Mouse (Mus musculus) testis, adult 2 months (tissue): ENCODE measurements around the gene Rnf121. TPM values are rescaled to one million over a fixed set of nuclear protein-coding genes. Genes with fewer than 3 reads are reported as not detected.

Source experiments
- H3K27ac ChIP-seq: fragments of 200-500 bp; 2 replicates; pipeline ENCODE4 v1.5.1; 2012; ENCODE audit warnings: low read depth, low read length; ENCODE audit not compliant: control insufficient read depth, insufficient read depth
- H3K27me3 ChIP-seq: fragments of 200-500 bp; 2 replicates; pipeline ENCODE4 v1.6.1; 2012; ENCODE audit warnings: mild to moderate bottlenecking, low read length, moderate library complexity; ENCODE audit not compliant: control insufficient read depth, insufficient read depth
- H3K36me3 ChIP-seq: fragments of 200-500 bp; 2 replicates; pipeline ENCODE4 v1.6.1; 2012; ENCODE audit warnings: mild to moderate bottlenecking, low read length; ENCODE audit not compliant: control insufficient read depth, insufficient read depth
- H3K4me1 ChIP-seq: fragments of 200-500 bp; 2 replicates; pipeline ENCODE4 v1.6.1; 2012; ENCODE audit warnings: low read length; ENCODE audit not compliant: control insufficient read depth, insufficient read depth
- H3K4me3 ChIP-seq: fragments of 200-500 bp; 2 replicates; pipeline ENCODE4 v1.5.1; 2012; ENCODE audit warnings: low read depth, mild to moderate bottlenecking, low read length, moderate library complexity, mixed read lengths; ENCODE audit not compliant: control insufficient read depth
- CTCF ChIP-seq: fragments of 200-500 bp; IDR thresholded peaks from 2 replicates; pipeline ENCODE4 v1.5.1; 2012; ENCODE audit warnings: low read depth, mild to moderate bottlenecking, inconsistent platforms, low read length, moderate library complexity; ENCODE audit not compliant: control insufficient read depth, insufficient read depth, insufficient replicate concordance
- POLR2A ChIP-seq: fragments of 200-500 bp; IDR thresholded peaks from 2 replicates; pipeline ENCODE4 v1.6.1; 2012; ENCODE audit warnings: low read depth, mild to moderate bottlenecking, inconsistent platforms, low read length, moderate library complexity; ENCODE audit not compliant: control insufficient read depth
- polyA plus RNA-seq: library from polyadenylated mRNA; depleted of rRNA; stranded (reverse); fragments of >200 nt; gene quantifications from 2 replicates; pipeline ENCODE4 v1.2.3, GENCODE M21; 2012; rRNA removed

The Rnf121 gene
- 34.9 and 38.0 TPM in 2 replicates for polyA plus RNA-seq

DNA sequence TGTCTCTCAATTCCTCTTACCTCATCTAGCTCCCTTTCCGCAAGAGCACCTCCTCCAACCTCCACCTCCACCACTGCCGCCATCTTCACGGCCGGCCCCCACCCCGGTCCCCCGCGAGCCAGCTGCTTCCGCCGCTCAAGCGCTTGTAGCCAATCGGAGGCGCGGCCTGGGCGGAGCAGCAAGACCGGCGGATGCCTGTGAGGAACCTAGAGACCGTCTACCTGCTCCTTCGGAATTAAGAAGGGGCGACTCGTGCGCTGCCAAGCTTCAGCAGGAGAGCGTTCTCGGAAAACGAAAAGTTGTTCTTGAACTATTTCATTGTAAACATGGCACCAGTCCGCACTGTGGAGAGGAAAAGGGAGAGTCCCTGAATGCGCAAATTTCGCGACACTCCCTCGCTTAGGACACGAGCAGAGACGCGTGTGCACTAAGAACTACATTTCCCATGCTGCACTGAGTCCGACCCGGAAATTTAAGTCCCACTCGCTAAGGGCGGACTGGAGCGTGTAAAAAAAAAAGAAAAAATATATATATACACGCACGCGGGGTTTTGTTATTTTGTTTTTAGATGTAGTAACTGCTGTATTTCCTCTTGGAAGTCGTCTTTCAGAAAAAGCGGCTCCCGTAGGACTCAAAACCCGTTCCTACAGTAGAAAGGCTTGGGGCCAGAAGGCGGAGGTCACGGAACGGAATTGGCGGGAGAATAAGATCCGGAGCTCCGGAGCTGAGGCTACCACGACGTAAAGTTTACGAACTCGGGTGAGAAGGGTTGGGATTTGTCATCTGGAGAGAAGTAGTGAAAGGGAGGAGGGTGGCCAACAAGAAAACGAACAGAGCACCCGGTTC, at the start of gene Rnf121, which contains the start of the genes Xndc1 and Xntrpc:
Rnf121 (minus strand) TSS at position 424 of the 846 bp plus-strand sequence.
Xndc1 (plus strand) TSS at position 466 of the 846 bp plus-strand sequence.
Xntrpc (plus strand) TSS at position 668 of the 846 bp plus-strand sequence.
- Histone ChIP-seq H3K4me3 (peak within 1 kb of the TSS; percentile 87), H3K27me3 (no peaks in the 10 kb centered on the region), H3K36me3 (no peaks in the 10 kb centered on the region), H3K4me1 (peaks cover 4% of the 10 kb centered on the region), H3K27ac (peak within 1 kb of the TSS; percentile 88)
- TF ChIP-seq POLR2A (peak; percentile 77), CTCF (no peak)

DNA sequence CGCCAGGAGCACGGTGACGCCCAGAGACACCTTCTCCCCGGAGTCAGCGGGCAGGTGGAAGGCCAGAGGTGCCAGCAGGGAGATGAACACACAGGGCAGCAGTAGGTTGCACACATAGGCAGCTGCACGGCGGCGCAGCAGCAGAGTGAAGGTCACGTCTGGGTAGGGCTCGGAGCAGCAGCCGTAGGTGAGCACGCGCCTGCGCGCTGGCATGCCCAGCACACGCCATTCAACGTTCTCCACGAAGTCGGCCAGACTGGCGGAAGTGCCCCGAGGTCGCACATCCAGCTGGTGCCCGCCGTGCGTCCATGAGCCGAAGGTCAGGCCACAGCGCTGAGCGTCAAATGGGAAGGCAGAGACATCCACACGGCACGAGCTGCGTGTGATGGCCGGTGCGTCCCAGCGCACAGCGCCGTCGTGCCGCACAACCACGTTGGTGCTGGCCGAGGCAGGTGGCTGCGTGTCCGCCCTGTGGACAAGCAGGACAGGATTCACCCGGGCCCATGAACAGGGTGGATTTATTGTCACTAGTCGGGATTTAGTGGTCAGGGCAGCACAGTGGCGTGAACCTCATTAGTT, 48.0 kb upstream of the Rnf121 start:
- H3K27me3 ChIP-seq = no peaks in the 10 kb centered on the region
- H3K4me3 ChIP-seq = peak overlapping the region; percentile 88
- no peaks in the 10 kb centered on the region for H3K36me3 ChIP-seq
- no peak for TF ChIP-seq CTCF
- TF ChIP-seq POLR2A = no peak
- peaks cover 10% of the 10 kb centered on the region for H3K4me1 ChIP-seq
- no peak overlapping the region; the same call in 1 of the 2 replicates for H3K27ac ChIP-seq

DNA sequence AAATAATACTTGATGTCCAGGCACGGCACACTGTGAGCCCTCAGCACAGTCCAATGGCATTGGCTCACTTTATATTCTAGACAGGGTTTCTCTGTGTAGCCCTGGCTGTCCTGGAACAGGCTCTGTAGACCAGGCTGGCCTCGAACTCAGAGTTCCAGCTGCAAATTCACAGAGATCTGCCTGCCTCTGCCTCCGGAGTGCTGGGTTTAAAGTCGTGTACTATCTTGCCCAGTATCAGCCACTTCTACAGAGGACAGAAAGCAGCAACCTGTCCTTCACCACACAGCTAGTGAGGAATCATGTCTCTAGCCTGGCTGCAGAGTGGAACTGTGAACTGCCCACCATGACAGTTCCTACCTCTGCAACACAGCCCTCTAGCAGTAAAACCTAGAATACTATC, 44.5 kb upstream of the Rnf121 start:
- Histone ChIP-seq H3K36me3 (no peaks in the 10 kb centered on the region), H3K27ac (no peak overlapping the region), H3K27me3 (no peaks in the 10 kb centered on the region), H3K4me3 (no peak overlapping the region), H3K4me1 (peaks cover 19% of the 10 kb centered on the region)
- TF ChIP-seq CTCF (no peak), POLR2A (no peak)

DNA sequence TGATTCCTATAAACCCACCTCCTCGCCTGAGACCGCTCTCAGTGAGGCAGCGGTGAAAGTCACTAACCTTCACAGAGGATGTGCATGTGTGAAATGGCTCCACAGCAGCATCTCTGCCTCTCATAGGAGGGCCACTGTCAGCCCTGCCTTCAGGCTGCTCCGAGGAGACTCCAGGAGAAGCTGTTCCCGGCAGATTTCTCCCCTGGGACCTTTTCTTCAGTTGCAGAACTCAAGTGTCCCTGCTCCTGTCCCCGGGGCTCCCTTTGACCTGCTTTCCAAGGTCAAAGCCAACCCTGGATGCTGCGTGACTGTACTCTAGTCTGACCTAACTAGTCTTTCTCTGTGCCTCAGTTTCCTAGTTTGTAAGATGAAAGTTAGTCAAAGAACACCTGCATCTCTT, 43.9 kb upstream of the Rnf121 start, which contains the start of gene Art5:
Art5 (minus strand) TSS at position 319 of the 400 bp plus-strand sequence.
- no peak within 1 kb of the TSS for H3K4me3 ChIP-seq
- TF ChIP-seq CTCF = no peak
- no peak for TF ChIP-seq POLR2A
- no peaks in the 10 kb centered on the region for H3K27me3 ChIP-seq
- peaks cover 17% of the 10 kb centered on the region for H3K4me1 ChIP-seq
- H3K27ac ChIP-seq = no peak within 1 kb of the TSS
- no peaks in the 10 kb centered on the region for H3K36me3 ChIP-seq

DNA sequence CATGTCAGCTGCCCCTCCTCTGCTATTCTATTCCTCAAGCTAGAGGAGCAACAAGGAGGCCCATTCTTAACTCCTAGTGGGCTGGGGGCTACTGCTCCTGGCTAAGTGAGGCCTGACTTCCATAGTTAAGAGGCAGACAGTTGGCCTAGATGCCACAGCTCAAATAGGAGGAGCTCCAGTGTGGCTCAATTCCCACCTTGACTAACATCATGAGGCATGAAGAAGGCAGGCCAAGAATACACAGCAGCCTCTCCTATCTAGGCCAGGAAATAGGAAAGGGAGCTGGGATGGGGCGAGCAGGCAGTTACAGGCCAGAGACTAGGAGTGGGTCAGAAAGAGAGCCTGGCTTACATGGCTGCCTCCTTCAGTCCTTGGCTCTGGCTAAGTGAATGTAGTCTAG, 42.9 kb upstream of the Rnf121 start:
- H3K27ac ChIP-seq = no peak overlapping the region
- TF ChIP-seq CTCF (no peak), POLR2A (no peak)

DNA sequence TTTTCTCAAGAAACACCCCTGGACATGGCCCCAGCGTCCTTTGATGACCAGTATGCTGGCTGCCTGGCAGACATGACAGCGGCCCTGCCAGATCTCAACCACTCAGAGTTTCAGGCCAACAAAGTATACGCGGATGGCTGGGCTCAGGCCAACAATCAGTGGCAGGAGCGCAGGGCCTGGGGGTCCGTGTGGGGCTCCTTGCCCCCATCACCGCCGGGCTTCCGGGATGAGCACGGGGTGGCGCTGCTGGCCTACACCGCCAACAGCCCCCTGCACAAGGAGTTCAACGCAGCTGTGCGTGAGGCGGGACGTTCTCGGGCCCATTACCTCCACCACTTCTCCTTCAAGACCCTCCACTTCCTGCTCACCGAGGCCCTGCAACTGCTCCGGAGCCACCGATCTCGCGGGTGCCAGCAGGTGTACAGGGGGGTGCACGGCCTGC, 41.5 kb upstream of the Rnf121 start:
- Histone ChIP-seq H3K27ac (no peak overlapping the region), H3K27me3 (no peaks in the 10 kb centered on the region), H3K36me3 (no peaks in the 10 kb centered on the region), H3K4me3 (peak overlapping the region; percentile 80), H3K4me1 (peaks cover 9% of the 10 kb centered on the region)
- TF ChIP-seq POLR2A = 0 out of 2 replicates have a peak, but pooled peaks have one; percentile 18
- TF ChIP-seq CTCF = no peak

More for the DNA sequence above, 42.9 kb upstream of the Rnf121 start:
- H3K36me3 ChIP-seq = no peaks in the 10 kb centered on the region
- no peaks in the 10 kb centered on the region for H3K27me3 ChIP-seq
- peaks cover 12% of the 10 kb centered on the region for H3K4me1 ChIP-seq
- H3K4me3 ChIP-seq = no peak overlapping the region

DNA sequence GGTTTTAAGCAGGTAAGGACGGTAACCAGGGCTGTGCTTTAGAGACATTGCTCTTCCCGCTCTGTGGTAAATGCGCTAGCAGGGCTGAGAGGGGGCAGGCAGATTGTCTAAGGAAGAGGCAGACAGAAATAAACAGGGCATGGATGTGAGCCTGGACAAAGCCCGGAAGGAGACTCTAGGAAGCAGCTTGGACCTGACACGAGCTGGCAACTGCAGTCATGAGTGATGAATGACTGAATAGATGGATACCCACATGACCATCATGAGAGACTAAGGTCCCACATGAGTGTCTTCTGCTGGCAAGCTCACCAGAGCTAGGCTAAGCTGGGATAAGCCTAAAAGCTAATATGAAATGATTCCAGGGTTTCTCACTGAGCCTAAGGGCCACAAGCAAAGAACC, 38.9 kb upstream of the Rnf121 start:
- Histone ChIP-seq H3K27ac (no peak overlapping the region), H3K4me3 (no peak overlapping the region), H3K27me3 (no peaks in the 10 kb centered on the region), H3K4me1 (peaks cover 24% of the 10 kb centered on the region), H3K36me3 (no peaks in the 10 kb centered on the region)
- no peak for TF ChIP-seq CTCF
- TF ChIP-seq POLR2A = no peak

DNA sequence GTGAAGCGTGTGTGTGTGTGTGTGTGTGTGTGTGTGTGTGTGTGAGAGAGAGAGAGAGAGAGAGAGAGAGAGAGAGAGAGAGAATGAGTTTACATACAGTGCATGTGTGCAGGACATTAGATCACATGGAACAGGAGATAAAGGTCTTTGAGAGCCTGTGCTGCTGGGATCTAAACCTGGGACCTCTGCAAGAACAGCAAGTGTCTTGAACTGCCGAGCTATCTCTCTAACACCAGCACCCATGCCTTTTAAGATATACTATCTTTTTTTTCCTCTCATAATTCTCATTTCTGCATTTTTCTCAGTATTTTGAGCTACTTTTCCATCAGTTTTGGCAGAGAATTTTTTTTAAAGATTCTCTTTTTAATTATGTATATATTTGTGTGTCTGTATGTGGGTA, 38.3 kb upstream of the Rnf121 start:
- H3K27me3 ChIP-seq = no peaks in the 10 kb centered on the region
- H3K36me3 ChIP-seq = no peaks in the 10 kb centered on the region
- peaks cover 29% of the 10 kb centered on the region for H3K4me1 ChIP-seq
- no peak overlapping the region for H3K4me3 ChIP-seq
- no peak for TF ChIP-seq POLR2A
- no peak for TF ChIP-seq CTCF
- H3K27ac ChIP-seq = no peak overlapping the region
